Mouse (Mus musculus): ENCODE measurements around the gene Fbxl17.
A peak's percentile ranks its signal among the peaks of the same experiment; 100 is the strongest.

Gene Fbxl17

DNA sequence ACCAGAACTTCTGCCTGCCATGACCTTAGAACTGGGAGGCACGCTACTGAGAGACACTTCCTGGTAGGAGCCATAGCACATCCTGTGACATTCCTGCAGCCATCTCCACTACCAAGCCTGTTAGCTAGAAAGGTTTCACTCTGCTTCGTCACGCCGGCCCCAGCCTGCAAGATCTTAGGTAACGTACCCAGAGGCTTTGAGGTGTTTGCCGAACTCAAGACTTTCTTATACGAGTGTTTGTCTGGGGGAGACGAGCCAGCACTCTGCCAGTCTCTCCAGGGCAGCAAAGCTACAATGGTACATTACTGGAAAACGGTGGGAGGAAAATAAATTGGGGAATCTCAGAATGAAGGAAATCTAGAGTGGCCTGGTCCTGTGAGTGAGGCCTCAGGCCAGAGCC is 292.1 kb downstream of the Fbxl17 start:
- DNase-seq = no peak

DNA sequence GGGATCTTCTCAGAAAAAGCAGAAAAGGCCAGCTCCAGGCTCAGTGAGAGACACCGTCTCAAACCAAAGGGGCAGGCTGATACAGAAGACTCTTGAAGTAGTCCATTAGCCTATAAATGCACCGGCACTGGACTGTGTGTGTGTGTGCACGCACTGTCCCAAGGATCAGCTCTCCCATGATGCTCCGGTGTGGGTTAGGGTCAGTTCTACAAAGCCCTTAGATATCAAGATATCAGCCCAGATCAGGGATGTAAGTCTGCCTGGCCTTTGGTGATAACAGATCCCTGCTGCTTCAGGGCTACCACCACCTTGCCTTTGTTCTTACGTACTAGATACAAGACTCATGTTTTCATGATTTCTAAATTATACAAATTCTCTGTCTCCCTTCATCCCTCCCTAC is 294.5 kb downstream of the Fbxl17 start:
- DNase-seq = no peak

GRCm38 (mm10) chr17:63203582-63204190 is 296.1 kb downstream of the Fbxl17 start:
- DNase-seq = no peak

DNA sequence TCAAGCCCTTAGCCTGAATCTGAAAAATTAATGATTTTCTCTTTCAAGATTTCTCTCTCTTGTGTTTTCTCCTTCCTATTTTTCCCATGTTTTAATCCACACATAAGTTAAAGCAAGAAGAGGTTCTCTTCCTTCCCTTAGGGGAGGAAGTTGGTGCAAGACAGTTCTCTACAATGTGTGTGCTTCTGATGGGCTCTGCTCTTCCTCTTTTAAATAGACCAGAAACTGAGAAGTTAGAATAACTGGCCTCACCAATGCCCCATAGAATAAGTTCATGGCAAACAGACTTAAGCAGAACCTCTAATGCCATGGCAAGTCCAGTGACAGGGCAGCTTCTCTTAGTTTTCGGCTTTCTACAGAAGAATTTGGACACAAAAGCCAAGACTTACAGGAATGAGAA is 301.1 kb downstream of the Fbxl17 start:
- no peak for DNase-seq

- DNase-seq = no peak
Observed at GRCm38 (mm10) chr17:63195496-63195895, 304.3 kb downstream of the Fbxl17 start.

- no peak for DNase-seq
Observed at GRCm38 (mm10) chr17:63193196-63193595, 306.6 kb downstream of the Fbxl17 start.

GRCm38 (mm10) chr17:63191345-63191744 is 308.5 kb downstream of the Fbxl17 start:
- DNase-seq = no peak

DNA sequence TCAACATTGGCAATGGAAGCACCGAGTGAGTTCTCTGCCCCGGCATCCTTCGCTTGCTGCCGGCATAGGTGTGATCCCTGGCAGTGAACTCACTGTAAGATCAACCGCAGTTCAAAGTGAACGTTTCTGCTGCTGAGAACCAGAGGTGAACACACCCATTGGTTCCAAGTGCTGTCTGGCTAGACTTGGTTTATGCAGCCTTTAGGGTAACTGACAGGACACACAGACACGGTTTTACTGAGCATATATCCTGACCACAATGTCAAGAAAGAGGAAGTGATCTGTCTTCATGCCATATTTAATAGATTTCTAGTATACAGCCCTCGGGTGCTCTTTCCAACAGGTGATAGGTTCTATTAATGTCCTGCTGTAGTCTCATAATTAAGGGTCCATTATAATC is 310.5 kb downstream of the Fbxl17 start:
- no peak for DNase-seq

DNA sequence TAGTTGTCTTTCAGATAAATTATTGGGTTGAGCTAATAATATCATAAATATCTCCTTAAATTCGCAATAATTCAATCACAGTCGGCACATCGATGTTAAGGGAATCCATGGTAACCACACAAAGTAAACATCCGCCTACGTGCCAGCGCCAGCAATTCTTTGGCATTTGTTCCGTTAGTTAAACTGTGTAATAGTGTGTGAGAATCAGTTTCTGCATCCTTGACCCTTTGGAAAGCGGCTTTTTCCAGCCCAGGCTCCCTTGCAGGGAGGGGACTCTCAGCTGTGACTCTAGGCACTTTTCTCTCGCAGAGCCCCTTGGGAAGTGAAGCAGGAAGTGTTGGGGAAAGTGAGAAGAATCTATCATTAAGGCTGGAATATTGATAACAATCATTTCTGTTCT is 314.3 kb downstream of the Fbxl17 start:
- DNase-seq = peak; percentile 43

DNA sequence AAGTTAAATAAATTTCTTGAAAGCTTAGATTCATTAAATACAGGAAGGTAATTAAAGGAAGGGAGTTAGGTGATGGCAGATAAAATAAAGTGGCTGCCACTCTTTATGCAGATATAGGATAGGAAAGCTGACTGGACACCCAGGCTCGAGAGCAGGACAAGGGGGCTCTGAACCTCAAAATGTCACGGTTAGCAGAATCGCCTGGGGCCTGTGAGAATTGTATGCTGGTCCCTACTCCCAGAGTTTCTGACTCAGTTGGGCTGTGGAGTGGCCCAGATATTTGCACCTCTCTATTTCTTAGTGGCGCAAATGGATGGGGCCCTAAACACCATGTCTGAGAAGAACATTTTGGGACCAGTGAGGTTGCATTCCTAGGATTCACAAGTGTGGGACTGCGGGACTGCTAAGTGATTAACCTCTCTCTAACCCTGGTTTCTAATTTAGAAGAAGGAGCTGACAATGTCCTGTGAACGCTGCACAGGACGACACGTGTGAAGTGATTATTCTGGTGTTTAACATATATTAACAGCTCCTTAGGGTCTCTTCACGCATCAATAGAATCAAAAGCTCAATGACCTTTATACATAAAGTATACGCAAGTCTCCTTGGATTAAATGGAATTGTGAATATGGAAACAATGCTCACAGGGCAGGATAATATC is 314.8 kb downstream of the Fbxl17 start:
- no peak for DNase-seq

DNA sequence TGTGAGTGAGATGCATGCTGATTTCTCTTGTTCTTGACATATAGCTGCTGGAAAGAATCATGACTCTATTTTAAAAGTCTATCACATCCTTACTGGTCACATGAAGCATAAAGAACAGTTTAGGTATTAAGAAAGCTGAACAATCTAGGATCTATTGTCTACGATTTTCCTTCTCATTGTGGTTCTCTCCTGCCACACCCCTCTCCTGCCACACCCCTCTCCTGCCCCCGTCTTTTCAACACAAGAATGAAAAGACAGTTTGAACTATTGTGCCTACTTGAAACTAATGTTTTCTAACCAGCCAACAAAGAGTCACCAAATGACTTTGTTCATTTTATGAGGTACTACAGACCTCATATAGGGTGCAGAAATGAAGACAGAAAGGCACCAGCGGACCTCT is 316.4 kb downstream of the Fbxl17 start:
- DNase-seq = no peak

GRCm38 (mm10) chr17:63181661-63182060 is 318.2 kb downstream of the Fbxl17 start:
- DNase-seq = no peak

DNA sequence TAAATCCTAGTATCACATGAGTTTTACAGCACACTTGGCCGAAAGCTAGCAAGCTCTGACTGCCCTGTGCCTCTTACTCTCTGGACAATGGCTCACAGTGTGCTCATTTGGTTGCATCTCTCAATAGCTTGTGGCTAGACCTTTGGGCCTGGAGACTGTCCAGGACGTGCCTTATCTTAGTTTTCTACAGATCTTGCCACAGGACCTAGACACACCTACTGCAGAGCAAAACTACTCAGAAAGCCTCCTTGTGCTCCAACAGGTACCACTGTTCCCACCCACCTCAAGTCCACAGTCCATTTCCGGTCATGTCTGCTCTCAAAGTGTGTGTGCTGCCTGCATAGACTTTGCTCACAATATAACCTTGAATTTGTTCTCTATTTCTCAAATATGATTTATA is 319.8 kb downstream of the Fbxl17 start:
- no peak for DNase-seq

DNA sequence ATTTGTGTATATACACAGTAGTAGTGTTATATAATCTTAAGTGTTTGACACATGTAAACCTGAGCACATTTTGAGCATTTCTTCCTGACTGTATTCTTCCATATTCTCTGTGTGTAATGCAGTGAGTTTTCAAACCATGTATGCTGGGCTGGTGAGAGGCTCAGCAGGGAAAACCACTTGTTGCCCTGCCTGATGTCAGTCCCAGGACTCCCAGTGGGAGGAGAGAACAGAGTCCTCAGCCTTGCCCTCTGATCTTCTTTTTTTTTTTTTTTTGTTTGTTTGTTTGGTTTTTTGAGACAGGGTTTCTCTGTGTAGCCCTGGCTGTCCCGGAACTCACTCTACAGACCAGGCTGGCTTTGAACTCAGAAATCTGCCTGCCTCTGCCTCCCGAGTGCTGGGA is 321.5 kb downstream of the Fbxl17 start:
- DNase-seq = no peak

DNA sequence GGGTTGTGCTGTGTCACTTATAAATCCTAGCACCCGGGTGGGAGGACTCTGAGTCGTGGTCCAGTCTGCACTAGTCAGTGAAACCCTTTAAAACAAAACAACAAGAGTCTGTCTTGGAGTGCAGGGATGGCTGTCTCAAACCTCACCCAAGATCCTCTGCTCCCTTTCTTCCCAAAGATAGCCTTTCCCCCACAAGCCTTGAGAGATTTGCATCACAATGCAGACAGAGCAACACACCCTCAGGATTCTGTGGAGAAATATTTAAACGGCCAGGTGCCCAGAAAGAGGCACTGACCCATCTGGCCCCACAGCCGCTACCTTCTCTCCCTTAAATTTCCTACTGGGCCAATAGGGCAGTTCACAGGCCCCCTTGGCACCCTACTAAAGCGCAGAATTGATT is 323.4 kb downstream of the Fbxl17 start:
- DNase-seq = no peak

GRCm38 (mm10) chr17:63172697-63173096 is 327.1 kb downstream of the Fbxl17 start:
- DNase-seq = no peak

DNA sequence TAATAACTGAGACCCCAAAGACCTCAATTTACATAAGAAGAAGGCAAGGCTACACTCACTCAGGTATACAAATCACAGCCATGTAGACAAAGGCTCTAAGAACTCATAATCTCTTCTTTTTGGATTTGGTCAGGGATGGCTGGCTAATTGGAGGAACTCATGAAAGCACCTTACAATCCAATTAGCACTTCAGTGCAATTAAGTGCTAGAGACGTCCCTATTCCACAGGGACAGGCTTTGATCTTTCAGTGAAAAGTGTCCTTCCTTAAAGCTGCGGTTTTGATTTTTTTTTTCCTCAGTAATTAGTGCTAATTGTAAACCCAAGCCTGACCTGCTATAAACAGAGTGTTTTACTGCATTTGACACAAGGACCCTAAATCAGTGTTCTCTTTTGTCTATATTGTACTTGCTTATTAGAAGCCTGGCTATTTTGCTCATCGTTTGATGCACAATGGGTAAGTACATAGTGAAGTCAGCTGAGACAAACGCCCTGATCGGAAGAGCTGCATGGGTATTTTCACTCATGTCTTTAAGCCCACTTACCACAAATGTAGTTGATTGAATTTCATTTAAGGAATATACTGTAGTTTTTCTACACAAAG is 327.8 kb downstream of the Fbxl17 start:
- no peak for DNase-seq

DNA sequence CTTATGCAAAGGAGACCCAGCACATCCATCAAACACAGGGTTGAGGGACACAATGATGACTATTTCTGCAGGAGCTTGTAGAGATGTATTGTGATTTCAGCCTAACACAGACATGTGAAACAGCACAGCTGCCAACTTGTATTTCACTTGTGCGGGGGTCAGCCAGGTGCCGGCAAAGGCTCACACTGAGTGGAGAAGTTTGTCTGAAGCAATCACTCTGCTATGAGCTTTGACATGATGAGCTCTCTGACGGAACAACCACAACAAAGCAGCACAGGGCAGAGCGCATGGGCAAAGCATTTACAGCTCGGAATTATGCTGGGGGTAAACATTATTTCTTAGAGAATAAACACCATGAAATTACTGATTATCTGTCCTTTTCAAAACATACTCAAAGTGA is 328.6 kb downstream of the Fbxl17 start:
- DNase-seq = no peak

GRCm38 (mm10) chr17:63168019-63168788 is 331.6 kb downstream of the Fbxl17 start:
- no peak for DNase-seq

GRCm38 (mm10) chr17:63167248-63167647 is 332.6 kb downstream of the Fbxl17 start:
- DNase-seq = no peak

DNA sequence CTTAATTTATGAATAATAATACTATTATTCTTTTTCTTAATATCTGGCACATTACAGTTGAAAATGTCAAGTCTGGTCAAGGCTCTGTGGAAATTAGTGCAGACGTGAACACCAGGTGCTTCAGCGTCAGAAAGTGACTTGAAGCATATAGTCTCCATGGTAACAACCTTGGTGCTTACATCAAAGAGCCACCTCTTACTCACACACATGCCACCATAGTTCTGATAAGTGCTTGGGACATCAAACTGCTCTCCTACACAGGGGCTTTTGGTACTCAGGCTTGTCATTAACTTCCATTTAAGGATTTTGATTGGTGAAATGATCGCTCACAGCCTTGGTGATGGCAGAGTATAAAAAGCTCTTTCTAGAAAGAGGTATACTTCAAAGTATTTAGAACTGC is 333.1 kb downstream of the Fbxl17 start:
- DNase-seq = no peak

DNA sequence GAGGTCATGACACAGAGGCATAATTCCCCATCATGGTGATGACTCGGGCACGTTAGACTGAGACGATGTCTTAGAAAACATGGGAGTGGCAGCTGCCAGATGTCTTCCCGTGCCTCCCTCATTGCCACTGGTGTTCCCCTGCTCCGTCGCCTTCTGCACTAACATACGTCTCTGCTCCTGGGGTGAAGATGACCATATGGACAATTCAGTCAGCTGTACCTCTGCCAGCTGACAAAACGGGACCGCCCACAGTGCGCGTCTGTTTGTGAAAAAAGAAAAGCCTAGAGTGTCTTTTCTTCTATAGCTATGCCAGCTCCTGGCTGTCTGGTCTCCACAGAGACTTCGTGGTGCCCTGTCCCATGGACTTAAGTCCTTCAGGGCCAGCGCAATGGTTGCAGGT is 334.0 kb downstream of the Fbxl17 start:
- DNase-seq = no peak

- no peak for DNase-seq
Observed at GRCm38 (mm10) chr17:63164289-63164688, 335.5 kb downstream of the Fbxl17 start.

DNA sequence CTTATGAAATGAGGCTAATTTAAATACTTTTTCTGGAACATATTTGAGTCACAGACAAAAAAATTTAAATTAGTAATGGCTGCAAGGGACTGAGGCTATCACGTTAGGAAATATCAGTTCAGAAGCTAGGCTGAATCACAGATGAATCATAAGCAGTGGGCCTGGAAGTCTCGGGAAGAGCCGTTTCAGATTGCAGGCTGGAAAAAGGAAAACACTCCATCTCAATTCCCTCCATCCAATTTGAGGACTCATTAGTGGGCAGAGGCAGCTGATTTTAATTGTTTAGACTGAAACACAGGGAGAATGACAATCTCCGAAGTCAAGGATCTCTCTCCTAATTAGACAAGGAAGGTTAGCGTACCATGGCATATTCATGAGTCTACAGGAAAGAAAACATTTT is 337.9 kb downstream of the Fbxl17 start:
- DNase-seq = no peak
